Mouse (Mus musculus): Measurements from ENCODE around the gene Fam170b.

- TF ChIP-seq MYOG (IDR thresholded peaks at IDR 0.05; ENCODE audit: control insufficient read depth, extremely low read depth, insufficient read length) (no peak), CTCF (IDR thresholded peaks at IDR 0.05; ENCODE audit: control insufficient read depth, insufficient read depth, insufficient read length) (no peak), CEBPB (IDR thresholded peaks at IDR 0.05; ENCODE audit: low read depth) (no peak)
Observed at GRCm38 (mm10) chr14:32859831-32860569, 26.2 kb downstream of the Fam170b start.
